Mouse (Mus musculus): ENCODE measurements around the gene Ank2. TPM values are rescaled to one million over a fixed set of nuclear protein-coding genes. Genes with fewer than 3 reads are reported as not detected.

Gene Ank2
- polyA plus RNA-seq, 1 experiment from 2014 or later: 78.8 TPM

GRCm38 (mm10) chr3:127004860-127005633 lies 494.1 kb downstream of the Ank2 start:
- no peak overlapping the region for H3K27ac ChIP-seq (ENCODE audit: low read depth, low read length)
- WGBS: 83% methylated on average over 9 of the region's 9 CpGs
- no peaks in the 10 kb centered on the region for H3K27me3 ChIP-seq (ENCODE audit: control insufficient read depth, insufficient read depth, low read length)
- ATAC-seq (replicated peaks; ENCODE audit: low FRiP score): peak; percentile 7; the same call in 1 of the 2 replicates
- no peaks in the 10 kb centered on the region for H3K9me3 ChIP-seq (ENCODE audit: control insufficient read depth, low read length)
- no peak overlapping the region for H3K4me2 ChIP-seq (ENCODE audit: low read depth, low read length, severe bottlenecking)
- no peaks in the 10 kb centered on the region; the same call in 1 of the 2 replicates for H3K36me3 ChIP-seq (ENCODE audit: control insufficient read depth, insufficient read depth, low read length)
- no peak for DNase-seq (ENCODE audit: low spot score)
- no peak overlapping the region for H3K4me3 ChIP-seq (ENCODE audit: low read depth, low read length)
- H3K9ac ChIP-seq (ENCODE audit: low read length): no peak overlapping the region
- H3K4me1 ChIP-seq (replicated peaks; ENCODE audit: control insufficient read depth, insufficient read depth, low read length): no peaks in the 10 kb centered on the region

- DNase-seq (ENCODE audit: low spot score) (no peak), ATAC-seq (replicated peaks; ENCODE audit: low FRiP score) (no peak)
- no peak overlapping the region for H3K27ac ChIP-seq (ENCODE audit: low read depth, low read length)
- no peaks in the 10 kb centered on the region; the same call in 1 of the 2 replicates for H3K36me3 ChIP-seq (ENCODE audit: control insufficient read depth, insufficient read depth, low read length)
- H3K9me3 ChIP-seq (ENCODE audit: control insufficient read depth, low read length): no peaks in the 10 kb centered on the region
- H3K4me1 ChIP-seq (replicated peaks; ENCODE audit: control insufficient read depth, insufficient read depth, low read length): peaks cover 2% of the 10 kb centered on the region; the same call in 1 of the 2 replicates
- H3K27me3 ChIP-seq (ENCODE audit: control insufficient read depth, insufficient read depth, low read length): no peaks in the 10 kb centered on the region
- no peak overlapping the region for H3K9ac ChIP-seq (ENCODE audit: low read length)
- H3K4me3 ChIP-seq (ENCODE audit: low read depth, low read length): no peak overlapping the region
- H3K4me2 ChIP-seq (ENCODE audit: low read depth, low read length, severe bottlenecking): no peak overlapping the region
- WGBS: 91% methylated on average over 11 of the region's 11 CpGs
Observed at GRCm38 (mm10) chr3:127003946-127004345, 495.2 kb downstream of the Ank2 start.

- peak overlapping the region; percentile 91 for H3K27ac ChIP-seq (ENCODE audit: low read depth, low read length)
- peaks cover 17% of the 10 kb centered on the region for H3K4me1 ChIP-seq (replicated peaks; ENCODE audit: control insufficient read depth, insufficient read depth, low read length)
- H3K9ac ChIP-seq (ENCODE audit: low read length): peak overlapping the region; percentile 64
- peak overlapping the region; percentile 33 for H3K4me3 ChIP-seq (ENCODE audit: low read depth, low read length)
- WGBS: 3% methylated on average over 7 of the region's 8 CpGs
- H3K9me3 ChIP-seq (ENCODE audit: control insufficient read depth, low read length): no peaks in the 10 kb centered on the region
- ATAC-seq (replicated peaks; ENCODE audit: low FRiP score) (peak; percentile 29), DNase-seq (ENCODE audit: low spot score) (no peak)
- H3K4me2 ChIP-seq (ENCODE audit: low read depth, low read length, severe bottlenecking): peak overlapping the region; percentile 60
- H3K36me3 ChIP-seq (ENCODE audit: control insufficient read depth, insufficient read depth, low read length): no peaks in the 10 kb centered on the region
- H3K27me3 ChIP-seq (ENCODE audit: control insufficient read depth, insufficient read depth, low read length): no peaks in the 10 kb centered on the region
Observed at GRCm38 (mm10) chr3:126998742-126999112, 500.4 kb downstream of the Ank2 start.

GRCm38 (mm10) chr3:126998008-126998741 lies 501.0 kb downstream of the Ank2 start:
- ATAC-seq (replicated peaks; ENCODE audit: low FRiP score) (peak; percentile 82), DNase-seq (ENCODE audit: low spot score) (peak; percentile 73)
- no peaks in the 10 kb centered on the region for H3K36me3 ChIP-seq (ENCODE audit: control insufficient read depth, insufficient read depth, low read length)
- peak overlapping the region; percentile 91 for H3K27ac ChIP-seq (ENCODE audit: low read depth, low read length)
- H3K4me1 ChIP-seq (replicated peaks; ENCODE audit: control insufficient read depth, insufficient read depth, low read length): peaks cover 17% of the 10 kb centered on the region
- no peaks in the 10 kb centered on the region for H3K27me3 ChIP-seq (ENCODE audit: control insufficient read depth, insufficient read depth, low read length)
- H3K4me3 ChIP-seq (ENCODE audit: low read depth, low read length): peak overlapping the region; percentile 33
- H3K9me3 ChIP-seq (ENCODE audit: control insufficient read depth, low read length): no peaks in the 10 kb centered on the region
- H3K4me2 ChIP-seq (ENCODE audit: low read depth, low read length, severe bottlenecking): peak overlapping the region; percentile 60
- 3% methylated on average over 12 of the region's 12 CpGs for WGBS
- peak overlapping the region; percentile 64 for H3K9ac ChIP-seq (ENCODE audit: low read length)

GRCm38 (mm10) chr3:126997391-126998007 lies 501.7 kb downstream of the Ank2 start:
- Histone ChIP-seq H3K4me1 (replicated peaks; ENCODE audit: control insufficient read depth, insufficient read depth, low read length) (peaks cover 17% of the 10 kb centered on the region), H3K27ac (ENCODE audit: low read depth, low read length) (peak overlapping the region; percentile 91), H3K27me3 (ENCODE audit: control insufficient read depth, insufficient read depth, low read length) (no peaks in the 10 kb centered on the region), H3K4me3 (ENCODE audit: low read depth, low read length) (peak overlapping the region; percentile 33), H3K4me2 (ENCODE audit: low read depth, low read length, severe bottlenecking) (peak overlapping the region; percentile 60), H3K36me3 (ENCODE audit: control insufficient read depth, insufficient read depth, low read length) (no peaks in the 10 kb centered on the region), H3K9ac (ENCODE audit: low read length) (peak overlapping the region; percentile 64), H3K9me3 (ENCODE audit: control insufficient read depth, low read length) (no peaks in the 10 kb centered on the region)
- ATAC-seq (replicated peaks; ENCODE audit: low FRiP score): peak; percentile 25
- peak; percentile 64 for DNase-seq (ENCODE audit: low spot score)
- 4% methylated on average over 17 of the region's 17 CpGs for WGBS

- peak overlapping the region; percentile 91 for H3K27ac ChIP-seq (ENCODE audit: low read depth, low read length)
- WGBS: 35% methylated on average over 8 of the region's 8 CpGs
- peak overlapping the region; percentile 60; the same call in 1 of the 2 replicates for H3K4me2 ChIP-seq (ENCODE audit: low read depth, low read length, severe bottlenecking)
- peak overlapping the region; percentile 64; the same call in 1 of the 2 replicates for H3K9ac ChIP-seq (ENCODE audit: low read length)
- no peaks in the 10 kb centered on the region for H3K9me3 ChIP-seq (ENCODE audit: control insufficient read depth, low read length)
- H3K27me3 ChIP-seq (ENCODE audit: control insufficient read depth, insufficient read depth, low read length): no peaks in the 10 kb centered on the region
- H3K36me3 ChIP-seq (ENCODE audit: control insufficient read depth, insufficient read depth, low read length): no peaks in the 10 kb centered on the region
- peak overlapping the region; percentile 33; the same call in 1 of the 2 replicates for H3K4me3 ChIP-seq (ENCODE audit: low read depth, low read length)
- DNase-seq (ENCODE audit: low spot score) (no peak), ATAC-seq (replicated peaks; ENCODE audit: low FRiP score) (peak; percentile 51)
- peaks cover 17% of the 10 kb centered on the region for H3K4me1 ChIP-seq (replicated peaks; ENCODE audit: control insufficient read depth, insufficient read depth, low read length)
Observed at GRCm38 (mm10) chr3:126996721-126997120, 502.4 kb downstream of the Ank2 start.

- Histone ChIP-seq H3K27me3 (ENCODE audit: control insufficient read depth, insufficient read depth, low read length) (no peaks in the 10 kb centered on the region), H3K4me3 (ENCODE audit: low read depth, low read length) (no peak overlapping the region), H3K4me2 (ENCODE audit: low read depth, low read length, severe bottlenecking) (no peak overlapping the region), H3K9me3 (ENCODE audit: control insufficient read depth, low read length) (no peaks in the 10 kb centered on the region), H3K36me3 (ENCODE audit: control insufficient read depth, insufficient read depth, low read length) (no peaks in the 10 kb centered on the region), H3K27ac (ENCODE audit: low read depth, low read length) (no peak overlapping the region), H3K9ac (ENCODE audit: low read length) (no peak overlapping the region), H3K4me1 (replicated peaks; ENCODE audit: control insufficient read depth, insufficient read depth, low read length) (peaks cover 17% of the 10 kb centered on the region)
- 71% methylated on average over 4 of the region's 4 CpGs for WGBS
- DNase-seq (ENCODE audit: low spot score) (no peak), ATAC-seq (replicated peaks; ENCODE audit: low FRiP score) (no peak)
Observed at GRCm38 (mm10) chr3:126995970-126996369, 503.2 kb downstream of the Ank2 start.

GRCm38 (mm10) chr3:126994149-126994548 lies 505.0 kb downstream of the Ank2 start:
- WGBS: 32% methylated on average over 7 of the region's 7 CpGs
- peak overlapping the region; percentile 42; the same call in 1 of the 2 replicates for H3K27ac ChIP-seq (ENCODE audit: low read depth, low read length)
- peaks cover 15% of the 10 kb centered on the region for H3K4me1 ChIP-seq (replicated peaks; ENCODE audit: control insufficient read depth, insufficient read depth, low read length)
- H3K9ac ChIP-seq (ENCODE audit: low read length): no peak overlapping the region
- H3K27me3 ChIP-seq (ENCODE audit: control insufficient read depth, insufficient read depth, low read length): no peaks in the 10 kb centered on the region
- ATAC-seq (replicated peaks; ENCODE audit: low FRiP score) (peak; percentile 48), DNase-seq (ENCODE audit: low spot score) (no peak)
- no peaks in the 10 kb centered on the region for H3K9me3 ChIP-seq (ENCODE audit: control insufficient read depth, low read length)
- H3K4me3 ChIP-seq (ENCODE audit: low read depth, low read length): no peak overlapping the region
- no peaks in the 10 kb centered on the region for H3K36me3 ChIP-seq (ENCODE audit: control insufficient read depth, insufficient read depth, low read length)
- peak overlapping the region; percentile 2; the same call in 1 of the 2 replicates for H3K4me2 ChIP-seq (ENCODE audit: low read depth, low read length, severe bottlenecking)
